Mouse (Mus musculus) heart, embryonic 10.5 days (tissue): ENCODE data around the gene Treml1. TPM values are rescaled to one million over a fixed set of nuclear protein-coding genes. Genes with fewer than 3 reads are reported as not detected.
A peak's percentile ranks its signal among the peaks of the same experiment; 100 is the strongest.
"Not testable (repeated sequence)": the region's sequence is repeated elsewhere in the genome, so short reads cannot be mapped to it uniquely, and the experiment has no call there.

ENCODE experiments used
- DNase-seq: peaks from one replicate; pipeline ENCODE4 v3.0.0-alpha.2; 2017; ENCODE audit warnings: low spot score
- H3K27ac ChIP-seq: fragments of 300-500 bp; sonication (generic); 2 replicates; pipeline ENCODE4 v1.5.1; 2016; ENCODE audit warnings: mild to moderate bottlenecking
- H3K27me3 ChIP-seq: fragments of 300-500 bp; sonication (generic); 2 replicates; pipeline ENCODE4 v1.6.1; 2016; ENCODE audit warnings: mild to moderate bottlenecking; ENCODE audit not compliant: poor library complexity, insufficient read depth, severe bottlenecking
- H3K36me3 ChIP-seq: fragments of 300-500 bp; sonication (generic); 2 replicates; pipeline ENCODE4 v1.6.1; 2016; ENCODE audit warnings: mild to moderate bottlenecking, moderate library complexity
- H3K4me1 ChIP-seq: fragments of 300-500 bp; sonication (generic); 2 replicates; pipeline ENCODE4 v1.6.1; 2016; ENCODE audit warnings: mild to moderate bottlenecking
- H3K4me3 ChIP-seq: fragments of 300-500 bp; sonication (generic); 2 replicates; pipeline ENCODE4 v1.5.1; 2016; ENCODE audit warnings: mild to moderate bottlenecking, moderate library complexity
- H3K9me3 ChIP-seq: fragments of 300-500 bp; sonication (generic); 2 replicates; pipeline ENCODE4 v1.6.1; 2016; ENCODE audit warnings: mild to moderate bottlenecking, moderate library complexity
- WGBS: fragments of 180-500 bp; shearing (Covaris S2); methylation state at CpG from one replicate; pipeline ENCODE4 v1.1.7; 2016; 5-methylcytosine and 5-hydroxymethylcytosine counted together
- polyA plus RNA-seq: library from polyadenylated mRNA; unstranded; fragments of >200 nt; fragmentation: Nextera tagmentation; extraction: Ambion mirVana; gene quantifications from 2 replicates; pipeline ENCODE4 v1.2.1, GENCODE M21; 2016

Gene Treml1
- 3.7 and 6.3 TPM in 2 replicates for polyA plus RNA-seq

DNA sequence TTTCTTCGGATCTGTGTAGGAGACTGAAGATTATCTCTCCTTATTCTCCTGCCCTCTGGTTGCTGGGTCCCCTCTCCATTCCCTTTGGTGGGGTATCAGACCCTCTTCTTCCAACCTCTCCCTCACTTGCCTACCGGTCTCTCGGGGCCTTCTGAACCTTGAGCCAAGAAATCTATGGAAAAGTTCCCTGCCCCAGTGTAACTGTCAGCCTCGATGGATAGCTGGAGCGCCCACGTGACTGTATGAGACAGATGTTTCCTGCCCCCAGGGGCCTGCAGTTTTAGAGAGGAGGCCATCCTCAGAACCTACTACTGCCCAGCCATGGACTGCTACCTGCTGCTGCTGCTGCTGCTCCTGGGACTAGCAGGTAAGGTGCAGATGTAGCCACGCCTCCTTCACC, at the start of gene Treml1:
Gene Treml1 (plus strand): TSS at position 301 of the 400 bp plus-strand sequence.
- 74% methylated on average over 7 of the region's 7 CpGs for WGBS
- no peak for DNase-seq
- Histone ChIP-seq H3K9me3 (no peaks in the 10 kb centered on the region), H3K27me3 (no peaks in the 10 kb centered on the region), H3K4me3 (no peak within 1 kb of the TSS), H3K36me3 (no peaks in the 10 kb centered on the region), H3K4me1 (peaks cover 27% of the 10 kb centered on the region), H3K27ac (no peak within 1 kb of the TSS)

DNA sequence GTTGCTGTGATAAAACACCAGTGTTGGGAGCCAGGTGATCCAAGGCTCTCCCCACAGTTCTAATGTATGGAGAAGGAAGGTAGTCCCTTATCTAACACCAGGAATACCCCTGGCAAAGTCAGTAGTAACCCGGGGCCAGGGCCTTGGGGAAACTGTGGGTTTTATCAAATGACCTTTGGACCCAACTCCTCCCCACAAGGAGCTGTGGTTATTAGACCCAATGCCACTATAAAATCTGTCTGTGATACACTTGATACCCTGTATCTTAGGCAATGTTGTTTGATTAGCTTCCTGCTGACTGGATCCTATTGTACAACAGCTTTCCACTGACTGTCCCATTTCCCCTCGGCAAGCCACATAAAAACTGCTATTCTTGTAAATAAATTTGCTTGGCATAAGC, 47.6 kb upstream of the Treml1 start:
- H3K27ac ChIP-seq = no peak overlapping the region
- 0 out of 2 replicates have a peak, but pooled peaks cover 13% of the 10 kb centered on the region for H3K27me3 ChIP-seq
- WGBS = 76% methylated on average over 2 of the region's 2 CpGs
- H3K4me1 ChIP-seq = no peaks in the 10 kb centered on the region
- DNase-seq = no peak
- no peaks in the 10 kb centered on the region for H3K9me3 ChIP-seq
- H3K4me3 ChIP-seq = no peak overlapping the region
- no peaks in the 10 kb centered on the region for H3K36me3 ChIP-seq

DNA sequence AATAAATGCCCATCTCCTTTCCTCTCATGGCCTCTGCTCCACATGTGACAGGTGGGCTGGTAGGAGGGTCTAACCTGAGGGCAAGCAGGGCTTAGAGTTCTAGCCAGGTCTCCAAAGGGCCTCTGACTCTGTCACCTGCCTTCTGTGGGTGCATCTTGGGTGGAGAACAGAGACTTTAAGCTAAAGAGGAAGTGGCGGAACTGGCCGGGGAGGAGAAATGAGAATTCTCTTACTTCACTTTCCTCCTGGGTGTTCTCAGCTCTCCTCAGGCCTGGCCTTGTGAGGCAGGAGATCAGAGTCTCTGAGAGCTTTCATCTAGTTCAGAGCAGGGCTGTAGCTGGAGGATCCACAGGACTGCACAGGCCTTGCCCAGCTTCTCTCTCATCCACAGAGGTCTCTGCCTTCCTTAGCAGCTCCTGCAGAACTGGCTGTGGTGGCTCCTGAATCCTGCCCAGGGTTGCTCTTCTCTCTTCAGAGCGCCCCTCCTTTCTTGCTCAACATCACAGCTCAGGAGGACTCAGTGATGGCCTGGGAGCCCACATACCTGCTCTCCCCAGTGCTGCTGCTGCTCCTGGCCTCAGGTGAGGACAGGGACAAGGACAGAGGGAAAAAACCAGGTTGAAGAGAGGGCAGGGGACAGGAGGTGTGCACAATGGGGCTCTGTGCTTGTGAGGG, 43.7 kb upstream of the Treml1 start, which contains the start of gene B430306N03Rik:
Gene B430306N03Rik (plus strand): TSS at position 237 of the 675 bp plus-strand sequence.
- H3K27me3 ChIP-seq, H3K9me3 ChIP-seq, H3K4me1 ChIP-seq, H3K4me3 ChIP-seq, H3K27ac ChIP-seq, H3K36me3 ChIP-seq, DNase-seq: not testable (repeated sequence)
- 87% methylated on average over 3 of the region's 3 CpGs for WGBS

DNA sequence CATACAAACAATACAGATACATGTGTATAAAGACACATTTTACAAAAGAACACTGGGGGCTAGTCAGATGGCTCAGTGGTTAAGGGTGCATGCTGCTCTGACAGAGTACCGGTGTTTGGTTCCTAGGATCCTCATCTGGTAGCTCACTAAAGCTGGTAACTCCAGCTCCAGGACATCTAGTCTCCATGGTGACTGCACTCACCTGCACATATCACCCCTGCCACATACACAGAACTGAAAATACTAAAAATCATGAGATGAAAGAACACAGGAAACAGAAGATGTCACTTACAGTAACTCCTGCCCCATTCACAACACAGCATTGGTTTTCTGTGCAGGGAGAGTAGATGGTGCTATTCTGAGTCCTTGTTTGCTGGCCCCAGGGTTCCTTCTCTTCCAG, 41.0 kb upstream of the Treml1 start:
- Histone ChIP-seq H3K4me1 (peaks cover 2% of the 10 kb centered on the region; the same call in 1 of the 2 replicates), H3K27me3 (no peaks in the 10 kb centered on the region), H3K4me3 (no peak overlapping the region), H3K9me3 (no peaks in the 10 kb centered on the region), H3K36me3 (no peaks in the 10 kb centered on the region), H3K27ac (no peak overlapping the region)
- DNase-seq = no peak
- 84% methylated on average over 1 of the region's 1 CpGs for WGBS

DNA sequence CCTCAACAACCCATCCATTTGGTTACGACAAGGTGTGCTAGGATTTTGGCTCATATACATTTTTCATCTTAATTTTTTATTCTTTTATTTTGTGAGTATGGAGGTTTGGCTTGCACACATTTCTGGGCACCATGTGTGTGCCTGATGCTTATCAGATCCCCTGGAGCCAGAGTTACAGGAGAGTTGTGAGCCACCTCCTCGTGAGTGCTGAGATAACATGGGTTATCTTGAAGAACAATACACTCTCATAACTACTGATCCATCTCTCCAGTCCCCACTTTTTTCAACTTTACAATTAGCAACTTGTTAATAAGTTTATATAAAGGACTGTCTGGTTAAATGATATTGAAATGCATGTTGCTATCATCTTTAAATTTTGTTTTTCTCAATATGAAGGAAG, 38.4 kb upstream of the Treml1 start:
- Histone ChIP-seq H3K27ac (no peak overlapping the region), H3K27me3 (no peaks in the 10 kb centered on the region), H3K4me1 (peaks cover 2% of the 10 kb centered on the region; the same call in 1 of the 2 replicates), H3K36me3 (no peaks in the 10 kb centered on the region), H3K4me3 (no peak overlapping the region), H3K9me3 (no peaks in the 10 kb centered on the region)
- WGBS = 61% methylated on average over 2 of the region's 2 CpGs
- no peak for DNase-seq

DNA sequence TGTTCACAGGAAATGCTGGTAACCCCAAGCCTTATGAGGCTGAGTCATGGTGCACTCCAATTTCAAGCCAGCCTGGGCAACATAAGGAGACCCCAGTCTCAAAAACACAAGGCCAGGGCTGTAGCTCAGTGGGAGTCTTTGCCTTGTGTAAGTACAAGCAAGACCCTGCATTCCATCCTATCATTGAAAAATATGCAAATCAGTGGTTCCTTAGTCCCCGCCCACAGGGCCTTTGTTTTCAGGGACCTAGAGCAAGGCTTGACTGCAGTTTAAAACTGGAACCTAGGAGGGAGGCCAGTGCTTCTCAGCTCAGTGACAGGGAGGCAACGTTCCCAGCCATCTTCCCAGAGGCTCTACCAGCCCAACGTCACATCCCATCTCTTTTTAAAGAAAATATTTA, 36.5 kb upstream of the Treml1 start:
- Histone ChIP-seq H3K9me3 (no peaks in the 10 kb centered on the region), H3K4me3 (no peak overlapping the region), H3K4me1 (peaks cover 2% of the 10 kb centered on the region; the same call in 1 of the 2 replicates), H3K36me3 (no peaks in the 10 kb centered on the region), H3K27me3 (no peaks in the 10 kb centered on the region), H3K27ac (no peak overlapping the region)
- no peak for DNase-seq
- 76% methylated on average over 3 of the region's 3 CpGs for WGBS

DNA sequence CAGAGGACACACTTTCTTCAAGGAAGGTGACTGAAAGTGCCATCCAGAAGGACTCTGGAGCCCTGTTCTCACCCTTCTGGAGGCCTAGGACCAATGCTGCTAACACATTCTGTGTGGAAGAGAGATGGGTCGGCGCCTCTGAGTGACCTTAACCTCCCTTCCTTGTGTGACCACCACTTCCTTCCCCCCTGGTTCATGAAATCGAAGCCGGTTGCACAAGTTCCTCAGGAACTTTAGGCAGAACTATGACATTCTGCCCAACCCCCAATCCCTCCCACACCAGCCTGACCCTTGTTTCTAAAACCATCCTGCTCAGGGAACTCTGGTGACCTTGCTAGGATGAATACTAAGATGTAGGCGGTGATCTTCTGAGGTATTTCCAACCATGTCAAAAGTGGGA, 35.5 kb upstream of the Treml1 start:
- H3K9me3 ChIP-seq = no peaks in the 10 kb centered on the region
- 91% methylated on average over 5 of the region's 5 CpGs for WGBS
- no peaks in the 10 kb centered on the region for H3K36me3 ChIP-seq
- no peak overlapping the region for H3K27ac ChIP-seq
- no peaks in the 10 kb centered on the region for H3K27me3 ChIP-seq
- peaks cover 2% of the 10 kb centered on the region; the same call in 1 of the 2 replicates for H3K4me1 ChIP-seq
- DNase-seq = no peak
- H3K4me3 ChIP-seq = no peak overlapping the region

DNA sequence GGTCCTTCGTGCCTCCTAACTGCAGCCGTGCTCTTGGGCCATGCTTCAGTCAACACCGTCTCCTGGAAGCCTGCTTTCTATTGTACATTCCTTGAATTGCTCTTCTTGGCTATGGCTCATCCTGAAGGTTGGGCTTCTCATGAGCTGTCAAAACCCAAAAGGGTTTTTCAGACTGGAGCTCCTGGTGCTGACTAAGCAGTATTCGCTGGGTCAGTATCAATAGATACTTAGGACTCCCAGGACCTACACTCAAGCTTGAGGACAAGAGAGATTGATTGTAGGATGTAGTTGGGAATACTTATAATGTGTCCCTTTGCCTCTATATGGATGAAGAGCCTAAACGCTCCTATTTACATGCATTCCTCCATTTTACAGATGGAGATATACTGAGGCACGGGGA, 34.6 kb upstream of the Treml1 start:
- Histone ChIP-seq H3K4me1 (peaks cover 2% of the 10 kb centered on the region; the same call in 1 of the 2 replicates), H3K27ac (no peak overlapping the region), H3K9me3 (no peaks in the 10 kb centered on the region), H3K4me3 (no peak overlapping the region), H3K27me3 (no peaks in the 10 kb centered on the region), H3K36me3 (no peaks in the 10 kb centered on the region)
- DNase-seq = no peak
- 89% methylated on average over 6 of the region's 6 CpGs for WGBS

DNA sequence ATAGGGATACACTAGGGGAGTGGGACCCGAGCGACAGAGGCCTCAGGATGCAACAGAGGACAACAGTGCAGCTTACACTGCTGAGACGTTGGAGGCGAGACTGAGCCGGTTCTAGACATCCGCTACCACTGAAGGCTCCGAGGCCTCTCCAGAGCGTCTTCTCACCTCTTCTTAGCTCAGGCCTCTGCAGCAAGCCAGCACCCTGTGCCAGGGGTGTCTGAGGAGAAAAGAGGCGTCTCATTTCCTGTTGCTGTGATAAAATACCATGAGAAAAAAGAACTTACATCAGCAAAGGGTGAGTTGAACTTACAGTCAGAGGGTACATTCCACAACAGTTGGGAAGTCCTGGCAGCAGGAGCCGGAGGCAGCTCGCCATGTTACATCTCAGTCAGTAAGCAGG, 34.1 kb upstream of the Treml1 start:
- H3K27ac ChIP-seq = no peak overlapping the region
- no peaks in the 10 kb centered on the region for H3K9me3 ChIP-seq
- H3K27me3 ChIP-seq = no peaks in the 10 kb centered on the region
- no peaks in the 10 kb centered on the region for H3K4me1 ChIP-seq
- H3K4me3 ChIP-seq = no peak overlapping the region
- 79% methylated on average over 11 of the region's 11 CpGs for WGBS
- no peak for DNase-seq
- H3K36me3 ChIP-seq = no peaks in the 10 kb centered on the region

DNA sequence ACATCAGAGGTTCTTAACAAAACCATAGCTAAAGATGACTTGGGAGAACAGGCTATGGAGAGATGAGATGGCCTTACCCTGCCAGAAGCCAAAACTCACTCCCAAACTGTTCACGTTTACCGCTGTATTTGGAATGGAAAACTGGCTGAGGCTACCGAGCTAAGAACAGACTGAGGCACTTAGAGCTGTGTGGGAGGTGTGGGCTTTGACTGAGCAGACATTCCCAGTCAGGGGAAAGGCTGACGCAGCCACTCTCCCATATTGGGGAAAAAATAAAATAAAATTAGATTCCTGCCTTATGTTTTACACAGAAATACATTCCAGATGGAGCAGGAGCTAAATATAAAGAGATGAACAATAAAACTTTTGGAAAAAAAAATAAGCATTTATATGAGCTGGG, 33.1 kb upstream of the Treml1 start:
- DNase-seq = no peak
- Histone ChIP-seq H3K36me3 (no peaks in the 10 kb centered on the region), H3K9me3 (no peaks in the 10 kb centered on the region), H3K4me3 (no peak overlapping the region), H3K4me1 (no peaks in the 10 kb centered on the region), H3K27me3 (no peaks in the 10 kb centered on the region), H3K27ac (no peak overlapping the region)
- 78% methylated on average over 4 of the region's 4 CpGs for WGBS

DNA sequence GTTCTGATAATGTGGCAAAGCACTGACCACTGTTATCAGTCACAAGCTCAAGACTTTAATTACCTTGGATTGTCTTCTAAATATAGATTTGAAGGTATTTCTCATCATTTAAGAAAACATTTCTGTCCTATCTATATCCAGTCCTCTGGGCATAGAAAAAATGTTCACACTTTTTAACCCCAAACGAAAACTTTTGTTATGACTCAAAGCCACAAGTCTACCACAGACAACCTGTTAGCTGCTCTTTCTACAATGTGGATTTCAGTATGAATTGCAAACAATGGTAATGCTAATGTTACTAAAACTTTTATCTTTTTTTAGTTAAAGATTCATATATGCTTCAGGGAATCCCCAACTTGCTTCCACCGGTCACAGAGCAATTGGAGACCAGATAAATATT, 27.2 kb upstream of the Treml1 start:
- no peaks in the 10 kb centered on the region for H3K9me3 ChIP-seq
- DNase-seq = no peak
- H3K4me3 ChIP-seq = no peak overlapping the region
- 87% methylated on average over 2 of the region's 2 CpGs for WGBS
- no peaks in the 10 kb centered on the region for H3K36me3 ChIP-seq
- no peaks in the 10 kb centered on the region for H3K27me3 ChIP-seq
- no peaks in the 10 kb centered on the region for H3K4me1 ChIP-seq
- no peak overlapping the region for H3K27ac ChIP-seq

DNA sequence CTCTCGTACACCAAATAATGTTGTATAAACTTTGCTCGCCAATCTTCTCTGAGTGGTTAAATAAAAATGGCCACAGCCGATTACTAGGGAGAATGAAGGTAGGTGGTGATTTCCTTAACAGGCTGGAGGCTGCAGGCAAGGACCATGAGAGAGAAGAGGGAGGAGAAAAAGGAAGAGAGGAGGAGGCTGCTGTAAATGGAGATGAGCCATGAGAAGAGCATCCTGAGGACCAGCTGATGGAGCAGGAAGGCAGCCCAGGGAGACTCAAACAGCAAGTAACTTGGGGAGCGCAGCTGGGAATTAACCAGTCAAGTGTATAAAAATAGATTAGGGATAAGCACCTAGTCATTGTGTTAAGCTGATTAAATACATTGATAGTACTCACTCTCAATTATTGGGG, 25.5 kb upstream of the Treml1 start:
- Histone ChIP-seq H3K36me3 (no peaks in the 10 kb centered on the region), H3K27ac (no peak overlapping the region), H3K4me3 (no peak overlapping the region), H3K4me1 (no peaks in the 10 kb centered on the region), H3K27me3 (no peaks in the 10 kb centered on the region), H3K9me3 (no peaks in the 10 kb centered on the region)
- no peak for DNase-seq
- 91% methylated on average over 4 of the region's 4 CpGs for WGBS

DNA sequence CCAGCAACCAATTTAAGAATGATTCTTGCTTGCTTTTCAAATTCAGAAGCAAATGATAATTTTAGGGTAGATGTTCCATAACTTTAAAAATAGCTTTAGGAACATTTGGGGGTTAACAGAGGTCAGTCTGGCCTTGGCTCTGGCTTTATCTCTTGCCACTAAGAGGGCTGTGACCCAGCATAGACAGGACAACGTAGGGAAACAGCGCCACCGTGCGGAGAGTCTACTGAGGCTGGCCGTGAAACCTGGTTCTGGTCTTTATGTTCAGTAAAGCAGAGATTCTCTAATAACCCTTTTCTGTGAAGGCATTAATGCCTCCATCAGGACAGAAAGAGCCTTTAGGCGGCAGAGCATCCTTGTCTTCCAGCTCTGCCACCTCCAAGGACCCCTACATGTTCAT, 22.9 kb upstream of the Treml1 start:
- WGBS = 2% methylated on average over 6 of the region's 6 CpGs
- no peak overlapping the region for H3K4me3 ChIP-seq
- DNase-seq = peak; percentile 94
- no peaks in the 10 kb centered on the region for H3K9me3 ChIP-seq
- no peaks in the 10 kb centered on the region for H3K27me3 ChIP-seq
- no peak overlapping the region for H3K27ac ChIP-seq
- no peaks in the 10 kb centered on the region for H3K4me1 ChIP-seq
- H3K36me3 ChIP-seq = no peaks in the 10 kb centered on the region

DNA sequence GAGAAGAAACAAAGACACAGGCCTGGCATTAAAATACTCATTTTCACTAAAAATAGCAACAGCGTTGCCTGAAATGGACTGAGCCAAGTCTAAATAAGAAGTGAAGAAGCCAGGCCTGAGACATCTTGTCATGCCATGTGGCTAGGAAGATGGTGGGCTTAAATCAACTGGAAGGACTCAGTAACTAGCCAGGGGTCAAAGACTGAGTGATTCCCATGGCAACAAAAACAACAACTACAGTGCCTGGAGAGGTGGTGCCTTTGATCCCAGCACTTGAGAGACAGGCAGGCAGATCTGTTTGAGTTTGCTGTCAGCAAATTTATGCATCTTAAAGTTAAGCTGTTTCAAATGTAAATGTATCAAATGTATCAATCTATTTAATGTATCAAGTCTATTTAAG, 19.4 kb upstream of the Treml1 start:
- WGBS = 64% methylated on average over 1 of the region's 1 CpGs
- Histone ChIP-seq H3K9me3 (no peaks in the 10 kb centered on the region), H3K36me3 (no peaks in the 10 kb centered on the region), H3K27me3 (no peaks in the 10 kb centered on the region), H3K4me1 (no peaks in the 10 kb centered on the region), H3K27ac (no peak overlapping the region), H3K4me3 (no peak overlapping the region)
- no peak for DNase-seq
